Mouse (Mus musculus) forebrain, embryonic 13.5 days (tissue): Measurements from ENCODE around the gene Tgfbr2. TPM values are rescaled to one million over a fixed set of nuclear protein-coding genes. Genes with fewer than 3 reads are reported as not detected.
A peak's percentile ranks its signal among the peaks of the same experiment; 100 is the strongest.

Experiments
- ATAC-seq: fragments of 200-750 bp; cut with Nextera tagmentation; 2 replicates; pipeline ENCODE4 v1.8.0; 2017
- H3K27ac ChIP-seq: fragments of 300-500 bp; sonication (generic); 2 replicates; pipeline ENCODE4 v1.5.1; 2015; ENCODE audit warnings: inconsistent platforms, mild to moderate bottlenecking, moderate library complexity
- H3K27me3 ChIP-seq: fragments of 300-500 bp; sonication (generic); 2 replicates; pipeline ENCODE4 v1.6.1; 2015; ENCODE audit warnings: mild to moderate bottlenecking, inconsistent platforms
- H3K36me3 ChIP-seq: fragments of 300-500 bp; sonication (generic); 2 replicates; pipeline ENCODE4 v1.6.1; 2015; ENCODE audit warnings: mild to moderate bottlenecking, inconsistent platforms; ENCODE audit not compliant: poor library complexity, severe bottlenecking
- H3K4me1 ChIP-seq: fragments of 300-500 bp; sonication (generic); 2 replicates; pipeline ENCODE4 v1.6.1; 2015; ENCODE audit warnings: inconsistent platforms
- H3K4me2 ChIP-seq: fragments of 300-500 bp; sonication (generic); 2 replicates; pipeline ENCODE4 v1.6.1; 2015; ENCODE audit warnings: inconsistent platforms, mild to moderate bottlenecking, moderate library complexity
- H3K4me3 ChIP-seq: fragments of 300-500 bp; sonication (generic); 2 replicates; pipeline ENCODE4 v1.5.1; 2015; ENCODE audit warnings: mild to moderate bottlenecking, inconsistent platforms
- H3K9ac ChIP-seq: fragments of 300-500 bp; sonication (generic); 2 replicates; pipeline ENCODE4 v1.6.1; 2015; ENCODE audit warnings: mild to moderate bottlenecking, inconsistent platforms
- H3K9me3 ChIP-seq: fragments of 300-500 bp; sonication (generic); replicated peaks from 2 replicates; pipeline ENCODE4 v1.6.1; 2016; ENCODE audit warnings: inconsistent platforms
- WGBS: fragments of 180-500 bp; shearing (Covaris S2); methylation state at CpG from one replicate; pipeline ENCODE4 v1.1.7; 2015; 5-methylcytosine and 5-hydroxymethylcytosine counted together
- polyA plus RNA-seq: library from polyadenylated mRNA; unstranded; fragments of >200 nt; fragmentation: Nextera tagmentation; extraction: Ambion mirVana; gene quantifications from 2 replicates; pipeline ENCODE4 v1.2.1, GENCODE M21; 2015

The Tgfbr2 gene
- polyA plus RNA-seq, result 4.2 and 4.4 TPM in 2 replicates

DNA sequence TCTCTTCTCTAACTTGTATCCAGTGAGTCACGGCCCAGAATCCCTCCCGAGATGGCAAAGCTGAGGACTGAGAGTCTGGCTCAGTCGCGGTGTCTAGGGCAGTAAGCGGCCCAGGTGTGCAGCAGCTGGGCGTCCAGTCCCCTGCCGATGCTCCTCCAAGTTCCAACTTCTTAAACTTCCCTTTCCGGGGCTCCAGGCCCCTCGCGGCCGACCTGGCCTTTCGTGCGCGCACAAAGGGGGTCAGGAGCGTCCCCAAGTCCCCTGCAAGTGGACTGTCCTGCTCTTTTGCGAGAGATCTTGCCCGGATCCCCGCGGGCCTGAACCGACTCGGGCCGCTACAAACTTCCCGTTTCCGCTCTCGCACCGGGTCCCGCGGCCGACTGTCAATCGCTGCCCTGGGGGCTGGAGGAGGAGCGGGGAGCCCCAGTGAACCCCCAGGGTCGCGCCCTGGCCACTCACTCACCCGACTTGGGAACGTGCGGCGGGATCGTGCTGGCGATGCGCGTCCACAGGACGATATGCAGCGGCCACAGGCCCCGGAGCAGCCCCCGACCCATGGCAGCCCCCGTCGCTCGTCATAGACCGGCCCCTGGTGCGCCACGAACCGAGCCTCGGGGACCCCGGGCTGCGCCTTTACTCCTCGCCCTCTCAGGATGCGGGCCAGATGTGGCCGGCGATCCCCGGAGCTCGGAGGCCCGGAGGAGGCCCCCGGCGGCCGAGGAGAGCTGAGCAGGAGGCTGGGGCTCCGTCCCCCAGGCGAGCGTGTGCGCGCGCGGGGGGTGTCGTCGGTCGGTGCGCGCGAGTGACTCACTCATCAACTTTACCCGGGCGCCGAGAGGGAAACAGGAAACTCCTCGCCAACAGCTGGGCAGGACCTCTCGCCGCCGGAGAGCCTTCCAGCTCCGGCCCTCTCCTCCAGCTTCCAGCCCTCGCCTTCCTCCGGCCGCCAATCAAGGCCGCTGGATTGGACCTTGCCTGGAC is at the start of gene Tgfbr2:
Tgfbr2 (minus strand) TSS at position 880 of the 981 bp plus-strand sequence.
- under 1% methylated on average over 89 of the region's 90 CpGs for WGBS
- no peaks in the 10 kb centered on the region for H3K36me3 ChIP-seq
- no peaks in the 10 kb centered on the region for H3K9me3 ChIP-seq
- H3K27ac ChIP-seq, result no peak within 1 kb of the TSS
- peak; percentile 69; the same call in 1 of the 2 replicates for ATAC-seq
- H3K4me1 ChIP-seq, result peaks cover 13% of the 10 kb centered on the region
- H3K4me2 ChIP-seq, result peak within 1 kb of the TSS; percentile 94
- peak within 1 kb of the TSS; percentile 51 for H3K4me3 ChIP-seq
- H3K27me3 ChIP-seq, result peaks cover 30% of the 10 kb centered on the region
- H3K9ac ChIP-seq, result peak within 1 kb of the TSS; percentile 68

DNA sequence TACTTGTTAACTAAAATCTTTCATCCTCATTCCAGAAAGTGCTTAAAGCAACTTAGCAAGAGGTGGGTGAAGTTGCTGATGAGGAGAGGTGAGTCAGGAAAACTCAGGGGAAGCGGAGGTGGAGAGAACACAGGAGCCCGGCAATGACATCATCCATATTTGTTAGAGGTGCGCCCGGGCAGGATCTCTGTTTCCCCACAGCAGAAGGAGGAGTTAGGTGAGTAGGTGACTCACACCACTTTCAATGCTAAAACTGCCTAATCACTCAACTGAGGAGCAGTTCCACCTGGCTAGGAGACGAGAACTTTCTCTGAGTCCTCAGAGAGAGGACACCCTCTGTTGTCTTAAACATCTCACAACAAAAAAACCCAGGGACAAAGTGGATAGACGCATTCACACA is 48.2 kb upstream of the Tgfbr2 start:
- H3K4me1 ChIP-seq, result peaks cover 5% of the 10 kb centered on the region; the same call in 1 of the 2 replicates
- no peak for ATAC-seq
- no peaks in the 10 kb centered on the region for H3K36me3 ChIP-seq
- H3K27me3 ChIP-seq, result no peaks in the 10 kb centered on the region
- H3K9ac ChIP-seq, result no peak overlapping the region
- no peak overlapping the region for H3K27ac ChIP-seq
- no peak overlapping the region for H3K4me2 ChIP-seq
- H3K9me3 ChIP-seq, result no peaks in the 10 kb centered on the region
- whole genome bisulfite sequencing, result 70% methylated on average over 6 of the region's 6 CpGs
- H3K4me3 ChIP-seq, result no peak overlapping the region

DNA sequence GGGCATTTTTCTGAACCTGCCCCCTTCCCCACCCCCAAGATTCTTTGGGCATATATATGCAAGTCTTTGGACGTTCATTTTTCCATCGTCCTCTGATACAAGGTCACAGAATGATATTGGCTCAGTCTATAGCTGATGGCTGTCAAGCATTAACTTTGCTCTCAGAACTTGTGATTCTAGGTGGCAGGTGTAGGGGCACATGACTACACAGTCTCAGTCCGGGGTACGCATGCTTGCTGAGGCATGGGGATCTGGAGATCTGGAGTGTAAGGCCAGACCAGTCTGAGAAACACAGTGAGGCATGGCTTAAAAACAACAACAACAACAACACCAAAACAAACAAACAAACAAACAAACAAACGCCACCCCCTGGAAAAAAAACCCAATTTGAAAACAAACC is 47.5 kb upstream of the Tgfbr2 start:
- H3K27ac ChIP-seq, result no peak overlapping the region
- H3K4me3 ChIP-seq, result no peak overlapping the region
- H3K9ac ChIP-seq, result no peak overlapping the region
- no peak overlapping the region for H3K4me2 ChIP-seq
- H3K9me3 ChIP-seq, result no peaks in the 10 kb centered on the region
- peaks cover 5% of the 10 kb centered on the region; the same call in 1 of the 2 replicates for H3K4me1 ChIP-seq
- H3K36me3 ChIP-seq, result no peaks in the 10 kb centered on the region
- 90% methylated on average over 5 of the region's 5 CpGs for WGBS
- H3K27me3 ChIP-seq, result no peaks in the 10 kb centered on the region
- ATAC-seq, result no peak

DNA sequence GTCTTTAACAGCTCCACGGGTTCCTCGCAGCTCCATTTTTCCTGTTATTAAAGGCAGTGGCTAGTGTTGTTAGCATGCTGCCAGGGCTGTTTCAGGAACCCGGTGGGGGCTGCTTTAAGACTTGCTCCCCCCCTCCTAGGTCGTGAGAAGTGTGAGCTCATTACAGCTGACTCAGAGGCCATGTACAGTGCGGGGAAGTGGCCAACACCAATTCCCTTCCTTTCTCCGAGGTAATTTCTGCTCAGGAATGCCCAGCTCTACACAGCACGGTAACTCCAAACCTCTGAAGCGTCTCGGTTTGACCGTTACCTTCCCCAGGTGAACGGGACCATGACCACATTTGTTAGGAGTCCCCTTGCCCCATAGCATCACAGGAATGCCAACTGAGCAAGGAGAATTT is 46.8 kb upstream of the Tgfbr2 start:
- Histone ChIP-seq H3K27ac (no peak overlapping the region), H3K4me3 (no peak overlapping the region), H3K4me2 (no peak overlapping the region), H3K36me3 (no peaks in the 10 kb centered on the region), H3K4me1 (peaks cover 5% of the 10 kb centered on the region; the same call in 1 of the 2 replicates), H3K9me3 (no peaks in the 10 kb centered on the region), H3K9ac (no peak overlapping the region), H3K27me3 (no peaks in the 10 kb centered on the region)
- ATAC-seq, result no peak
- WGBS, result 82% methylated on average over 11 of the region's 11 CpGs

DNA sequence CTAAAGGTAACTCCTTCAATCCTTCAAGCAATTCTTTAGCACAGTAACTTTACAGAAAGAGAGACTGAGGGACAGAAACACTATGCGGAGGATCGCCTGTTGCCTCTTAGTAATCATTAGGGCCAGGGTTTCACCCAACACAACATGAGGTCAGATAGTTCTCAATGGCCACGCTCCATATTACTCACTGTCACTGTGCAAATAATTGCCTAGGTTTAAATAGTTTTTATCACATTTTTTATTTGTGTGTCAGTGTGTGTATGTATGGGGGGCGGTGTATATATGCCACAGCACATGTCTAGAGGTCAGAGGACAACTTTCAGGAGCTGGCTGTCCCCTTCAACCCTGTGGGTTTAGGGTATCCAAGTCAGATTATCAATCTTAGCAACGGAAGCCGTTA is 46.4 kb upstream of the Tgfbr2 start:
- WGBS, result 88% methylated on average over 6 of the region's 6 CpGs
- ATAC-seq, result no peak
- H3K4me1 ChIP-seq, result peaks cover 5% of the 10 kb centered on the region; the same call in 1 of the 2 replicates

DNA sequence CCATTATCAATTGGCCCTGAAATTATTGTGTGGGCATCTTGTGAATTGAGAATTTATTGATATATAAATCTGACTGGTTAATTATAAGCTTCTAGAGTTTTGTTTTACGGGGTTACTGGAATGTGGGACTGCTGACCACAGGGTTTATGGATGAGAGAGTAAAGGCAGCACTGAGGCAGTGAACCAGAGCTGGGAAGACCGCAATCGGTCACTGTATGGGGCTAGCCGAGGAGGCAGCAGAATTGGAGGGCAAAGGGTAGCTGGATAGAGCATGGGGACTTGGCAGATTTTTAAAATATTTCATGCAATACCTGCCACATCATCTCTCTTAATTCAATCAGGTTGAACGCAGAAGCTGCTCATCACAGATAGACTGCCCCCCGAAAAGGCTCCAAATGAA is 45.5 kb upstream of the Tgfbr2 start:
- H3K36me3 ChIP-seq, result no peaks in the 10 kb centered on the region
- no peak for ATAC-seq
- 96% methylated on average over 6 of the region's 6 CpGs for WGBS
- peaks cover 5% of the 10 kb centered on the region; the same call in 1 of the 2 replicates for H3K4me1 ChIP-seq
- H3K27ac ChIP-seq, result no peak overlapping the region
- no peak overlapping the region for H3K9ac ChIP-seq
- no peak overlapping the region for H3K4me3 ChIP-seq
- no peaks in the 10 kb centered on the region for H3K9me3 ChIP-seq
- no peak overlapping the region for H3K4me2 ChIP-seq
- H3K27me3 ChIP-seq, result no peaks in the 10 kb centered on the region

More for the DNA sequence above, 46.4 kb upstream of the Tgfbr2 start:
- no peaks in the 10 kb centered on the region for H3K27me3 ChIP-seq
- no peak overlapping the region for H3K27ac ChIP-seq
- no peak overlapping the region for H3K9ac ChIP-seq
- no peaks in the 10 kb centered on the region for H3K36me3 ChIP-seq
- H3K9me3 ChIP-seq, result no peaks in the 10 kb centered on the region
- no peak overlapping the region for H3K4me3 ChIP-seq
- no peak overlapping the region for H3K4me2 ChIP-seq

DNA sequence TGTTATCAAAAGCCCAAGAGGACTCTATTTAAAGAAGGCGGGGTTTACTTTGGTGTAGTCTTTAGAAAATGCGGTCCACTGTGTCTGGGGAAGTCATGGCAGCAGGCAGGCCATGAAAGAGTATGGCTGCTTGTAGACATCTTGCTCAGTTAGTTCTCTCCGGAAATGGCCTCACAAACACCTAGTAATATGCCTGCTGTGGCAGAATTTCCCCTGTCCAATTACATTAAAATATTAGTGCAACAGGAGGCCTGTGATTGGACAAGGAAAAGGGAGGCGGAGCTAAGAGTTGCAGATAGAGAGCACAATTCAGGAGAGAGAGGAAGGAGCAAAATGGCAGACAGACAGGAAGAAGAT is 45.0 kb upstream of the Tgfbr2 start:
- Histone ChIP-seq H3K9me3 (no peaks in the 10 kb centered on the region), H3K36me3 (no peaks in the 10 kb centered on the region), H3K4me3 (no peak overlapping the region), H3K27me3 (no peaks in the 10 kb centered on the region), H3K4me1 (peaks cover 5% of the 10 kb centered on the region; the same call in 1 of the 2 replicates), H3K27ac (no peak overlapping the region), H3K4me2 (no peak overlapping the region), H3K9ac (no peak overlapping the region)
- WGBS, result 86% methylated on average over 4 of the region's 4 CpGs
- no peak for ATAC-seq

DNA sequence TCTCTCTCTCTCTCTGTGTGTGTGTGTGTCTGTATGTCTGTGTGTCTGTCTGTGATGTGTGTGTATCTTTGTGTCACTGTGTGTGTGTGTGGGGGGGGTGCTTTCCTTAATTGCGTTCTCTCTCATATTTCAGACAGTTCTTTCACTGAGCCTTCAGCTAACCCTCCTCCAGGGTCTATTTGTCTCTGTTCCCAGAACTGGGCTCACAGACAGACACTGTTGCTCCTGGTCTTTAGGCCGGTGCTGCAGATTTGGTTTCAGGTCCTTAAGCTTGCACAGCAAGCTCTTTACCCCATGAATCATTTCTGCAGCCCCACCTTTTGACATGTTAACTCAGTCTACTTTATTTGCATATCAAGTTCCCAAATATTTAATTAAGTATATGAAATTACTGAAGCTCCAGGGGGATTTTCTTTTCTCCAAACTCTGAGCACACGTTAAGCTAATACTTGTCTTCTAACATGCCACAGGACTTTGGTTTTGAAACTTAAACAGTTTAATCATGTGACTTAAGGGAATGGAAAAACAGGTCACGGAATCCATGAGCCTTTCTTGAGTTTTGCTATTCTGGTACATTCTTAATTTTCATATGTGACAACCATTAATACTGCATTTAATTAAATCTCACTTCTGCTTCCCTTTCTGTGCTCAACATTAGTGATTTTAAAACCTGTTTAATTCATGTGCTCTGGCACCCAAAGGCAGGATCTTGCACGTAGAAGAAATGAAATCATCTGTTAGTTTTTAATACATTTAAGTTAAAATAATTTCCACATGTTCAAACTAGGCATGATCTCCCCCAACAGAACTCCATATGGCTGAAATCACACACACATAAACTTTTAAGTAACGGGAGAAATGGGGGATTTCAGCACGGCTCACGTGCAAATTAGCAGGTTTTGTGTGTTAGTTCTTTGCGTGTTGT is 44.3 kb upstream of the Tgfbr2 start:
- H3K27me3 ChIP-seq, result no peaks in the 10 kb centered on the region
- no peak overlapping the region for H3K4me3 ChIP-seq
- ATAC-seq, result peak; percentile 53; the same call in 1 of the 2 replicates
- no peak overlapping the region for H3K4me2 ChIP-seq
- peak overlapping the region; percentile 49; the same call in 1 of the 2 replicates for H3K27ac ChIP-seq
- no peaks in the 10 kb centered on the region for H3K36me3 ChIP-seq
- no peaks in the 10 kb centered on the region for H3K9me3 ChIP-seq
- peaks cover 5% of the 10 kb centered on the region; the same call in 1 of the 2 replicates for H3K4me1 ChIP-seq
- WGBS, result 74% methylated on average over 9 of the region's 9 CpGs
- H3K9ac ChIP-seq, result no peak overlapping the region

DNA sequence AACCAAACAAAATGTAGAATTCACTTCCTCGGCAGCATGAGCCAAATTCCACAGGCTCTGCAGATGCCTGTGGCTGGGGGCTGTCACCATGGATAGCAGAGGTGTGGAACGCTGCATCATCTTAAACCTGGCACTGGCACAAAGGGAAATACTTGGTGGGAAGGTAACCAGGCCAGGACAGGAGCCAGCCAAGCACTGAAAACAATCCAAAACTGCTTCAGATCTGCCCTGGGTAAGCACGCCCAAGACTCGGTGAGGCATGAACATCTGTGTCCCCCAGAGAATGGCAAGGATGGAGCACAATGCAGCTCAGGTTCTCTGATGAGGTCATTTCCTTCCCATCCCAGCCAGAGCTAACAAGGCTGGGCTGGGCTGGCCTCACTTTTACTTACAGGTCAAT is 43.6 kb upstream of the Tgfbr2 start:
- peak; percentile 59; the same call in 1 of the 2 replicates for ATAC-seq
- Histone ChIP-seq H3K27ac (no peak overlapping the region; the same call in 1 of the 2 replicates), H3K9ac (no peak overlapping the region), H3K4me3 (no peak overlapping the region), H3K4me2 (no peak overlapping the region), H3K9me3 (no peaks in the 10 kb centered on the region), H3K27me3 (no peaks in the 10 kb centered on the region), H3K4me1 (peaks cover 8% of the 10 kb centered on the region; the same call in 1 of the 2 replicates), H3K36me3 (no peaks in the 10 kb centered on the region)
- WGBS, result 45% methylated on average over 4 of the region's 4 CpGs

DNA sequence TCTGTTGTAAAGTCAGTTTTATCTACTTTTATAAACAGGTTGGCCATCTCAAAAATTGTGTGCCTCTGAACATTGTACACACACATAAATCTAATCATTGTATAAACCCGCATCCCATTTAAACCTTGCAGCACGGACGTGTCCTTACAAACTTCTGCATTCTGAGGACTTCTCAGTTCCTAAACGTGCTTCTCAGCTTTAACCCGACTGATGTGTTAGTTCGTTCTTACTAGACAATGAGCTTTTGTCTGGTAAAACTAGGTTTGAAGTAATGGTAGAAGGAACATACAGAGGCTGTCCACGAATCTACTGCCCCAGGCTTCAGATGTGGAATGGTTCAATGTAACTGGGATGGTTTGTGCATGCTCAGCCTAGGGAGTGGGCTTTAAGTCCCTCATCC is 41.9 kb upstream of the Tgfbr2 start:
- no peak overlapping the region for H3K27ac ChIP-seq
- H3K9ac ChIP-seq, result no peak overlapping the region
- WGBS, result 89% methylated on average over 7 of the region's 7 CpGs
- H3K4me2 ChIP-seq, result no peak overlapping the region
- H3K9me3 ChIP-seq, result no peaks in the 10 kb centered on the region
- peaks cover 21% of the 10 kb centered on the region for H3K4me1 ChIP-seq
- no peaks in the 10 kb centered on the region for H3K36me3 ChIP-seq
- no peaks in the 10 kb centered on the region for H3K27me3 ChIP-seq
- H3K4me3 ChIP-seq, result no peak overlapping the region
- ATAC-seq, result no peak

DNA sequence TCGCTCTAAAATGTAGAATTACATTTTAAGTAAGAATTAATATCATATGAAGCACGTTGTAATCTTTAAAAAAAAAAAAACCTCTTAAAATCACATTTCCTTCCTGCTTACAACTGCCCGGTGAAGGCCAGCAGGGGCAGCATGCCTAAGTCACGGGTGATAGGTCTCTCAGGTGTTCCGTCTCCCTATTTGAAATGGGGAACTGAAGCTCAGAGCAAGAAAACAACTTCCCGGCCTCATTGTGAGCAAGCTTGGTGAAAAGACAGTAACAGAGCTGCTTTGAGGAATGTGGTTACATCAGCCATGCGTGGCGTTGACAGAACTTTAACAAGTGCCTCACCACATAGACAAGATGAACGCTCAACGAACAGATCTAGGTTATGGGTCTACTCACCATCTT is 41.5 kb upstream of the Tgfbr2 start:
- peaks cover 21% of the 10 kb centered on the region for H3K4me1 ChIP-seq
- no peak overlapping the region for H3K4me2 ChIP-seq
- H3K36me3 ChIP-seq, result no peaks in the 10 kb centered on the region
- H3K9me3 ChIP-seq, result no peaks in the 10 kb centered on the region
- H3K27me3 ChIP-seq, result no peaks in the 10 kb centered on the region
- no peak overlapping the region for H3K27ac ChIP-seq
- H3K4me3 ChIP-seq, result no peak overlapping the region
- 92% methylated on average over 10 of the region's 10 CpGs for WGBS
- H3K9ac ChIP-seq, result no peak overlapping the region
- no peak for ATAC-seq

DNA sequence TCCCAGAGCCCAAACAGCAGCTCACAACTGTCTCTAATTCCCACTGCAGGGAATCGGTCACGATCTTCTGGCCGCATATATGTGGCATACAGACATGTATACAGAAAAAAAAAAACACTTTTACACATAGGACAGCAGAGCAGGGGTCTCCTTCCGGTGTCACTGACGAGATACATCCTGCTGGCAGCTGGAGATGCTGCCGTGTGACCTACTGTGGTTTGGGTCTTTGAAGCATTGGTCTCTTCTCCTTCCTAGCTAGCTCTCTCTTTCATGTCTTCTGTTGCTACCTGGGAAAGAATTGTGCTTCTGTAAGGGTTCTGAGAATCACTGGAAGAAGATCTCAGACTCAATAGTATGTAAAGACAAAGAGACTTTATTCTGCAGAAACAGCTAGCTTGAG is 39.1 kb upstream of the Tgfbr2 start:
- Histone ChIP-seq H3K4me3 (no peak overlapping the region), H3K4me1 (peaks cover 21% of the 10 kb centered on the region), H3K36me3 (no peaks in the 10 kb centered on the region), H3K9me3 (no peaks in the 10 kb centered on the region), H3K4me2 (no peak overlapping the region), H3K27ac (no peak overlapping the region), H3K27me3 (no peaks in the 10 kb centered on the region), H3K9ac (no peak overlapping the region)
- 85% methylated on average over 6 of the region's 6 CpGs for WGBS
- no peak for ATAC-seq
